Mouse (Mus musculus) common myeloid progenitor, adult 5-6 weeks (primary cell): ENCODE data around the gene Atg16l1. TPM values are rescaled to one million over a fixed set of nuclear protein-coding genes. Genes with fewer than 3 reads are reported as not detected.
A peak's percentile ranks its signal among the peaks of the same experiment; 100 is the strongest.

Experiments used
- ATAC-seq: replicated peaks from 2 replicates; pipeline ENCODE4 v1.8.0; 2016; ENCODE audit warnings: low read depth, mild to moderate bottlenecking, moderate TSS enrichment, inconsistent platforms; ENCODE audit not compliant: poor library complexity, severe bottlenecking
- total RNA-seq: library from RNA; stranded (forward); fragments of 200-1000, 187-1606 nt; gene quantifications from 2 replicates; pipeline ENCODE4 v1.2.3, GENCODE M21; 2017

Atg16l1 gene
- total RNA-seq, 1 experiment from 2014 or later: 61.7 TPM

- ATAC-seq: peak; percentile 62
Measured at GRCm38 (mm10) chr1:87770486-87770885, 14.8 kb downstream of the Atg16l1 start.

GRCm38 (mm10) chr1:87771724-87772123, 16.1 kb downstream of the Atg16l1 start:
- no peak for ATAC-seq

GRCm38 (mm10) chr1:87773336-87773735, 17.7 kb downstream of the Atg16l1 start:
- no peak for ATAC-seq

GRCm38 (mm10) chr1:87774845-87775244, 19.2 kb downstream of the Atg16l1 start:
- ATAC-seq: no peak

GRCm38 (mm10) chr1:87779204-87779785, 23.6 kb downstream of the Atg16l1 start:
- no peak for ATAC-seq

- ATAC-seq: no peak
Measured at GRCm38 (mm10) chr1:87785703-87786102, 30.0 kb downstream of the Atg16l1 start.

GRCm38 (mm10) chr1:87786251-87786650, 30.6 kb downstream of the Atg16l1 start:
- ATAC-seq: no peak

- no peak for ATAC-seq
Measured at GRCm38 (mm10) chr1:87789665-87790064, 34.0 kb downstream of the Atg16l1 start.

GRCm38 (mm10) chr1:87792438-87793137, 36.9 kb downstream of the Atg16l1 start:
- ATAC-seq: no peak

- no peak for ATAC-seq
Measured at GRCm38 (mm10) chr1:87793138-87793449, 37.4 kb downstream of the Atg16l1 start.

- no peak for ATAC-seq
Measured at GRCm38 (mm10) chr1:87797702-87798101, 42.0 kb downstream of the Atg16l1 start.

GRCm38 (mm10) chr1:87798306-87798705, 42.6 kb downstream of the Atg16l1 start:
- no peak for ATAC-seq

GRCm38 (mm10) chr1:87803576-87803975, 47.9 kb downstream of the Atg16l1 start, which contains the start of gene Sag:
Gene Sag, plus strand, starts transcription at chr1:87803680.
- no peak for ATAC-seq

GRCm38 (mm10) chr1:87807751-87808150, 52.1 kb downstream of the Atg16l1 start:
- no peak for ATAC-seq

- no peak for ATAC-seq
Measured at GRCm38 (mm10) chr1:87811391-87811790, 55.7 kb downstream of the Atg16l1 start.

- ATAC-seq: no peak
Measured at GRCm38 (mm10) chr1:87812061-87812460, 56.4 kb downstream of the Atg16l1 start.

- no peak for ATAC-seq
Measured at GRCm38 (mm10) chr1:87813155-87813554, 57.5 kb downstream of the Atg16l1 start.

GRCm38 (mm10) chr1:87813681-87814080, 58.0 kb downstream of the Atg16l1 start:
- ATAC-seq: peak; percentile 60

GRCm38 (mm10) chr1:87824420-87824995, 68.8 kb downstream of the Atg16l1 start:
- no peak for ATAC-seq

GRCm38 (mm10) chr1:87825281-87825680, 69.6 kb downstream of the Atg16l1 start:
- ATAC-seq: no peak

GRCm38 (mm10) chr1:87825991-87826390, 70.3 kb downstream of the Atg16l1 start:
- no peak for ATAC-seq

GRCm38 (mm10) chr1:87826474-87826873, 70.8 kb downstream of the Atg16l1 start:
- no peak for ATAC-seq
